Mouse (Mus musculus): ENCODE measurements at regions not wholly inside any gene's neighbourhood (a gene's known extent, or its start where the extent isn't known, plus 50 kb on each side); places are given as distances from the start of the nearest gene placed in this dataset.
A peak's percentile ranks its signal among the peaks of the same experiment; 100 is the strongest.

DNA sequence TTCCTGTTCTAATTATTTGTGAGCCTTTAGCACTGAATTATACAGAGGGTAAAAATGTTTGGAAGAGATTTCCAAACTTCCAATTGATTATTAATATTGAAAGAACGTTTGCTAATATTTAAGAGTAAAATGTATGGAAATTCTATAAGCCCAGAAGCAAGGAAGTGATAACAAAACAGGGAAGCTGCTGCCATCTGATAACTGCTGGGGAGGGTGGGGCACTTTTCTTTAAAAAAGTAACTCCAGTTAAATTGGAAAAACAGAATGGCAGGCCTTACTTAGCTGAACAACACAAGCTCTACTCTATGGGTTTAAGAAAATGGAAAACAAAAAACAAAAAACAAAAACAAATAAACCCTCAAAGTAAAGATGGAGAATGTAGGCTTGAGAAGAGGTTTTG lies 1327.7 kb downstream of the Hace1 start:
- 64% methylated on average over 1 of the region's 1 CpGs for WGBS
- ATAC-seq (ENCODE audit: low FRiP score) = no peak
- H3K9ac ChIP-seq = no peak overlapping the region
- H3K36me3 ChIP-seq (replicated peaks) = no peaks in the 10 kb centered on the region
- no peaks in the 10 kb centered on the region for H3K27me3 ChIP-seq
- H3K4me3 ChIP-seq (replicated peaks) = no peak overlapping the region
- H3K27ac ChIP-seq = no peak overlapping the region
- no peak overlapping the region for H3K4me2 ChIP-seq
- H3K4me1 ChIP-seq = no peaks in the 10 kb centered on the region
- H3K9me3 ChIP-seq = no peaks in the 10 kb centered on the region

- no peaks in the 10 kb centered on the region for H3K9me3 ChIP-seq
- H3K27ac ChIP-seq = peak overlapping the region; percentile 75
- H3K27me3 ChIP-seq = no peaks in the 10 kb centered on the region
- no peaks in the 10 kb centered on the region for H3K36me3 ChIP-seq (replicated peaks)
- no peak overlapping the region for H3K9ac ChIP-seq
- no peak overlapping the region; the same call in 1 of the 2 replicates for H3K4me2 ChIP-seq
- ATAC-seq (ENCODE audit: low FRiP score) = peak; percentile 93
- peaks cover 8% of the 10 kb centered on the region for H3K4me1 ChIP-seq
- no peak overlapping the region for H3K4me3 ChIP-seq (replicated peaks)
- WGBS = 13% methylated on average over 7 of the region's 7 CpGs
Observed at GRCm38 (mm10) chr10:46922527-46923200, 1345.0 kb downstream of the Hace1 start.

DNA sequence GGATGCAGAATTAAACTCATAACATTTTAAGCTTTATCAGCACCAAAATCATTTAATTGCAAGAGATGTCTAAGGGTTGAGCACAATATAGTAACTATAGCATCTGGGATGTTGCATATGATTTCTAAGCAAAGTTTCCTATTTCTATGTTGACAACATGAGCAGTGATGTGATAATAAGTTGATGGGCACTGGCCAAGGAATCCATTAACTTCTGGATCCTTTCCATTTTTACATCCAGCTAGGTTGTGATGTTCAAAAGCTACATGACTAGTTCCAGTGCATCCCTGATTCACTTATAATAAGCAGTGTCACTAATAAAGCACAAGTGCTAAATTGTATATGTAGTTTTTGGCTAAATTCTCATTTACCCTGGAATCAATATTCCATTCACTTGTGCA lies 1356.7 kb downstream of the Hace1 start:
- H3K4me1 ChIP-seq = peaks cover 5% of the 10 kb centered on the region
- no peaks in the 10 kb centered on the region for H3K27me3 ChIP-seq
- ATAC-seq (ENCODE audit: low FRiP score) = no peak
- H3K9ac ChIP-seq = no peak overlapping the region
- H3K4me3 ChIP-seq (replicated peaks) = no peak overlapping the region
- H3K4me2 ChIP-seq = no peak overlapping the region
- no peaks in the 10 kb centered on the region for H3K9me3 ChIP-seq
- no peaks in the 10 kb centered on the region for H3K36me3 ChIP-seq (replicated peaks)
- no peak overlapping the region for H3K27ac ChIP-seq

DNA sequence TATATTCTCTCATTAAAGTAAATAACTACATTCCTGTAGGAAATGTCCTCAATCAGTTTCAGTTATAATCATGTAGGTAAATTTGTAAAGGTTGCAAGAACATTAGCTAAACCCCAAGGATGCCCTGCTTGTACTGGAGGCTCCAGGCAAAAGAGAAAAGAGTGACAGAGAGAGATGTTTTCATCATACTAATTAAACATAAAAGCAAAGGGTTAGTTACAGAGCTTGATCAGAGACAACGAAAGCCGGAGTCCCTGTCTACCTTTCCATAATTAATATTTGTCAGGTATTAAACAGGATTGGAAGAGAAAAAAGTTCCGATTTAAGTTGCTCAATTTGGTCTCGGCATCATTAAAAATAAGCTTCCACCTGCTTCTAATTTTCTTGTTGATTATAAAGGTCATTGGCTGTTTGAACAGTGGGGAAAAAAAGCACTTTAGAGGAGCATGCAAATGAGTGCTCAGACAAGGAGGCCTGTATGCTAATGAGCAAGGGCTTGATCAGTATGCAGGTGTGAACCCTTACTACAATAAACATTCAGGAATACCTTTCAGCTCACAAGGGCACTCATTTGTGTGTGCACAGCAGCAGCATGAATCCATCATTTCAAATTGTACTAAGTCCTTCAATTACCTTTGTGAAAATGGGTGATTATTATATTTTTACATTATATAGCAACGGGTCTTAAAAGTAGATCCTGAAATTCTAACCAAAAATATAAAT lies 1358.8 kb downstream of the Hace1 start:
- Histone ChIP-seq H3K9me3 (no peaks in the 10 kb centered on the region), H3K4me1 (peaks cover 5% of the 10 kb centered on the region), H3K4me2 (no peak overlapping the region), H3K27me3 (no peaks in the 10 kb centered on the region), H3K36me3 (replicated peaks) (no peaks in the 10 kb centered on the region), H3K27ac (no peak overlapping the region), H3K9ac (no peak overlapping the region), H3K4me3 (replicated peaks) (no peak overlapping the region)
- peak; percentile 89 for ATAC-seq (ENCODE audit: low FRiP score)
- 37% methylated on average over 5 of the region's 5 CpGs for WGBS

DNA sequence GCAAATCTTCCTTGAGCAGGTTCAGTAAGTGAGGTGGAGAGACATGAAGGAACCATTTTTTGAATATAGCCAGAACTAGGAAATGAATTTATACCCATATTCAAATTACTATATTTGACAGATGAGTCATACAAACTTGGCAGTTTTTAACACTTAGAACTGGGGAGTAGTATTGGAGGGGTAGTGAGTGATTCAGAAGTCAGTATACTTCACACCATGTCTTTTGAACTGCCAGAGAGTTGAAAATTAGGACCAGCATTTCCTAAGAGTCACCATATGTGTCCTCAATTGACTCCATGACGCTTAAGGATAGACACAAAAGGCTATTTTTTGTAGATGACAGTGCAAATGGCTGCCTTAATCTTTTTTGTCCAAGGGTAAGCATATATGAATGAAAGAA lies 1361.7 kb downstream of the Hace1 start:
- H3K4me1 ChIP-seq = peaks cover 5% of the 10 kb centered on the region
- H3K9me3 ChIP-seq = no peaks in the 10 kb centered on the region
- no peak overlapping the region for H3K27ac ChIP-seq
- H3K4me2 ChIP-seq = no peak overlapping the region
- H3K36me3 ChIP-seq (replicated peaks) = no peaks in the 10 kb centered on the region
- 50% methylated on average over 1 of the region's 1 CpGs for WGBS
- H3K4me3 ChIP-seq (replicated peaks) = no peak overlapping the region
- H3K9ac ChIP-seq = no peak overlapping the region
- H3K27me3 ChIP-seq = no peaks in the 10 kb centered on the region
- no peak for ATAC-seq (ENCODE audit: low FRiP score)

- H3K9me3 ChIP-seq = no peaks in the 10 kb centered on the region
- 51% methylated on average over 2 of the region's 2 CpGs for WGBS
- H3K4me2 ChIP-seq = no peak overlapping the region
- H3K4me1 ChIP-seq = peaks cover 5% of the 10 kb centered on the region
- no peak overlapping the region for H3K9ac ChIP-seq
- H3K36me3 ChIP-seq (replicated peaks) = no peaks in the 10 kb centered on the region
- no peak overlapping the region for H3K4me3 ChIP-seq (replicated peaks)
- no peak overlapping the region for H3K27ac ChIP-seq
- no peaks in the 10 kb centered on the region for H3K27me3 ChIP-seq
- ATAC-seq (ENCODE audit: low FRiP score) = no peak
Observed at GRCm38 (mm10) chr10:46939819-46940218, 1362.2 kb downstream of the Hace1 start.

DNA sequence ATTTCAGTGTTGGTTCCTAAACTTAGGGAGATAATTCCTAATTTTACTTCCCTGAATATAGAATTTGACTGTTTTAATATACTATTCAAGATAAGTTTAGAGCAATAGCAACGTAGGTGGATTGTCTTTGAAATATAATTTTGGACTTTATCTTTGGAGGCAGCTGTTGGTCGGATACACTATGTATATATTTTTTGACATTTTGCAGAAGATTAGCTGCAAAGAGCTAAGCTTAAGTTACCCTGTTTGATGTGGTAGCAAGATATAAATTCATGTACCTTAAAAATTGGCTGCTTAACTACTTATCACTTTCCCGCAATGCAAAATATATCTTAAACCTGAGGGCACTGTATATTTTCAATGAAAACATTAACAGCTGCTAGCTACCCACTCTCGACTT lies 1375.3 kb downstream of the Hace1 start:
- no peak overlapping the region for H3K27ac ChIP-seq
- H3K4me2 ChIP-seq = no peak overlapping the region
- no peak overlapping the region for H3K9ac ChIP-seq
- 91% methylated on average over 4 of the region's 4 CpGs for WGBS
- no peaks in the 10 kb centered on the region for H3K4me1 ChIP-seq
- no peaks in the 10 kb centered on the region for H3K27me3 ChIP-seq
- no peaks in the 10 kb centered on the region for H3K9me3 ChIP-seq
- no peaks in the 10 kb centered on the region for H3K36me3 ChIP-seq (replicated peaks)
- ATAC-seq (ENCODE audit: low FRiP score) = no peak
- H3K4me3 ChIP-seq (replicated peaks) = no peak overlapping the region

DNA sequence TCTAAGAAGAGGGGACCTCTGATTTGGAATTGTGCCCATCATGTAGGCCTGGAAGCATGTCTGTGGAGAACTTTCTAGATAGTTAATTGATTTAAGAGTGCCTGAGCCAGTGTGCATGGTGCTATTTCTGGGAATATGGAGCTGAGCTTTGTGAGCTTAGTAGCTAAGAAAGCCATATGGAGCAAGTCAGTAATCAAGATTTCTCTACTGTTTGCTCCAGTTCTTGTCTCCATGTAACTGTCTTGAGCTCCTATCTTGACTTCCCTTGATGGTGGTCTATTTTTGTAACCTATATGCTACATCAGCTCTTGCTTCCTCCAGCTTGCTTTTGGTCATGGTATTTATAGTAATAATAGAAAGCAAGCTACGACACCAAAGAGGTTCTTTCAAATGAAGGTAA lies 1377.1 kb downstream of the Hace1 start:
- Histone ChIP-seq H3K9ac (no peak overlapping the region), H3K4me1 (no peaks in the 10 kb centered on the region), H3K4me2 (no peak overlapping the region), H3K36me3 (replicated peaks) (no peaks in the 10 kb centered on the region), H3K4me3 (replicated peaks) (no peak overlapping the region), H3K27me3 (no peaks in the 10 kb centered on the region), H3K27ac (no peak overlapping the region), H3K9me3 (no peaks in the 10 kb centered on the region)
- ATAC-seq (ENCODE audit: low FRiP score) = no peak
- 91% methylated on average over 1 of the region's 1 CpGs for WGBS

DNA sequence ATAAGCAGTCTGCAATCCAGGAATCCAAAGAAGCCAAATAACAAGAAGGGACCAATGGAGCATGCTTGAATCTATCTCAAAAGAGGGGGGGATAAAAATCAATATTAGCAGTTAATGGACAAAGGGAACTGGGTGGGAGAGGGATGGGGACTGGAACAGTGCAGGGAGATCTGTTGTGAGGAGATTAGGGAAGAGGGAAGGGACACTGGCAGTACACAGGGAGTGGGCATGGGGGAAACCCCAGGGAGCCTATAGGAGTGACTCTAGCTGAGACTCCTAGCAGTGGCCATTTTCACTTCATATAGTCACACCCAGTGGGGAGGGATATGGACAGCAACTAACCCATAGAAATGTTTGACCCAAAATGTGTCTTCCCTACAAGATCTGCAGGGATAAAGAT lies 1402.8 kb downstream of the Hace1 start:
- ATAC-seq (ENCODE audit: low FRiP score) = no peak
- no peaks in the 10 kb centered on the region for H3K4me1 ChIP-seq

DNA sequence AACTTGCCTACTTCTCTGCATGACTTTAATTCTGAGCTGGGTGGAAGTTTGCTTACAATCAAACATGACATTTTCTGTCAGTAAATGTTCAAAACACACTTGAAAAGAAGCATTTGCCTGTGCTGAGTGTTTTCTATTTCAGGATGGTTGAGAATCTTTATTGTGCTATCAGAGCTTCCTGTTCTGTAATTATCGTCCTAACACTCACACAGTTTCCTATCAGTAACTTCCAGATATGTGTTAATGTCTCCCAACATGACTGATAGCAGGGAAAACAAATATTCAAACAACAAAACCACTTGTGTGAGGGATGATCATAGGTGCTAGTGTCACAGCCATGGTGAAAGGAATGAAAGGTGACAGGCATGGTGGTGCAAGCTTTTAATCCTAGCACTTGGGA lies 1422.1 kb downstream of the Hace1 start:
- Histone ChIP-seq H3K9ac (no peak overlapping the region), H3K36me3 (replicated peaks) (no peaks in the 10 kb centered on the region), H3K27me3 (no peaks in the 10 kb centered on the region), H3K4me2 (no peak overlapping the region), H3K27ac (no peak overlapping the region), H3K4me1 (no peaks in the 10 kb centered on the region), H3K4me3 (replicated peaks) (no peak overlapping the region), H3K9me3 (no peaks in the 10 kb centered on the region)
- ATAC-seq (ENCODE audit: low FRiP score) = no peak
- WGBS = 93% methylated on average over 1 of the region's 1 CpGs

More for the DNA sequence above, 1402.8 kb downstream of the Hace1 start:
- H3K4me2 ChIP-seq = no peak overlapping the region
- H3K9me3 ChIP-seq = no peaks in the 10 kb centered on the region
- H3K4me3 ChIP-seq (replicated peaks) = no peak overlapping the region
- no peaks in the 10 kb centered on the region for H3K27me3 ChIP-seq
- H3K27ac ChIP-seq = no peak overlapping the region
- H3K9ac ChIP-seq = no peak overlapping the region
- H3K36me3 ChIP-seq (replicated peaks) = no peaks in the 10 kb centered on the region

- Histone ChIP-seq H3K9me3 (no peaks in the 10 kb centered on the region), H3K36me3 (replicated peaks) (no peaks in the 10 kb centered on the region), H3K4me1 (no peaks in the 10 kb centered on the region), H3K27ac (no peak overlapping the region), H3K4me3 (replicated peaks) (no peak overlapping the region), H3K9ac (no peak overlapping the region), H3K27me3 (no peaks in the 10 kb centered on the region), H3K4me2 (no peak overlapping the region)
- ATAC-seq (ENCODE audit: low FRiP score) = no peak
Observed at GRCm38 (mm10) chr10:47028765-47029164, 1451.1 kb downstream of the Hace1 start.

- H3K9me3 ChIP-seq = no peaks in the 10 kb centered on the region
- no peak overlapping the region for H3K4me3 ChIP-seq (replicated peaks)
- H3K27me3 ChIP-seq = no peaks in the 10 kb centered on the region
- ATAC-seq (ENCODE audit: low FRiP score) = no peak
- H3K9ac ChIP-seq = no peak overlapping the region
- 92% methylated on average over 2 of the region's 2 CpGs for WGBS
- no peak overlapping the region for H3K27ac ChIP-seq
- no peaks in the 10 kb centered on the region for H3K4me1 ChIP-seq
- no peak overlapping the region for H3K4me2 ChIP-seq
- H3K36me3 ChIP-seq (replicated peaks) = no peaks in the 10 kb centered on the region
Observed at GRCm38 (mm10) chr10:47054672-47055071, 1477.0 kb downstream of the Hace1 start.

GRCm38 (mm10) chr10:47102551-47102950 lies 1524.9 kb downstream of the Hace1 start:
- Histone ChIP-seq H3K27me3 (no peaks in the 10 kb centered on the region), H3K9me3 (no peaks in the 10 kb centered on the region), H3K36me3 (replicated peaks) (no peaks in the 10 kb centered on the region), H3K4me2 (no peak overlapping the region), H3K4me1 (no peaks in the 10 kb centered on the region), H3K9ac (no peak overlapping the region), H3K27ac (no peak overlapping the region), H3K4me3 (replicated peaks) (no peak overlapping the region)
- 17% methylated on average over 1 of the region's 1 CpGs for WGBS
- peak; percentile 61; the same call in 1 of the 2 replicates for ATAC-seq (ENCODE audit: low FRiP score)

All from forebrain, embryonic 12.5 days (tissue).